Mouse (Mus musculus): ENCODE results near the gene B3gnt7.

The B3gnt7 gene

DNA sequence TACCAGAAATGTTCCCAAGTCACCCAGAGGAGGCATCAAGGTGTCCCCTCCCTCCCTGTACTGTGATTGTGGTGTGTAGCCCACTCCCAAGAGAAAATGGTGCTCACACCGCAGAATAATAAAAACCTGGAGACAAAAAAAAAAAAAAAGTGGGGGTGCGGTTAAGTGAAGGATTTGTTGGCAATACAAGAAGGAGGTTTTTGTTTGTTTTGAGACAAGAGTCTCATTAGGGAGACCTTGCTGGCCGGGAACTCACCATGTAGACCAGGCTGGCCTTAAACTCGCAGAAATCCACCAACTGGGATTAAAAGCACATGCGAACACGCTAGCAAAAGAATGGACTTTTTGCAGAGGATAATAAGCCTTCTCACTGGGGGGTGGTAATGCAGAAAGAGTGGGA is at the start of gene B3gnt7:
Gene B3gnt7, plus strand, starts transcription at position 301 of the 400 bp plus-strand sequence.
- no peak for DNase-seq (ENCODE audit: extremely low spot score)

- no peak for DNase-seq (ENCODE audit: extremely low spot score)
Measured at GRCm38 (mm10) chr1:86253410-86253809, 49.2 kb upstream of the B3gnt7 start.

GRCm38 (mm10) chr1:86256311-86256710 is 46.3 kb upstream of the B3gnt7 start:
- no peak for DNase-seq (ENCODE audit: extremely low spot score)

DNA sequence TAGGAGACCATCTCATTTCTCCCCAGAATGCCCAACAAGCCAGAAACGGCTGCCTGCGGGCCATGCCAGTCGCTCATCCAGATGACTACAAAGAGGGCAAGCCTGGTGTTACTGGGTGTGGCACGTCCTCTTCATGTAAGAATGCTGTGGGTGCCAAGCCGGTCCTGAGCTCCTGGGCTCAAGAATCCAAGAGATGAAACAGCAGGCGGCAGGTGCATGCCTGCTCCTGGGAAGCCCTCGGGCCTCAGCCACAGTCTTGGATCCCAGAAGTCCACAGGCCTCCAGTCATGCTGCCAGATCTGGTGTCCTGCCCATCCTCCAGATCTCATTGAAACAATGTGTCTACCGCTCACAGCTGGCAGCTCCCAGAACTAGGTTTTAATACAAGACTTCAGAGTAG is 45.4 kb upstream of the B3gnt7 start:
- DNase-seq (ENCODE audit: extremely low spot score) = no peak

DNA sequence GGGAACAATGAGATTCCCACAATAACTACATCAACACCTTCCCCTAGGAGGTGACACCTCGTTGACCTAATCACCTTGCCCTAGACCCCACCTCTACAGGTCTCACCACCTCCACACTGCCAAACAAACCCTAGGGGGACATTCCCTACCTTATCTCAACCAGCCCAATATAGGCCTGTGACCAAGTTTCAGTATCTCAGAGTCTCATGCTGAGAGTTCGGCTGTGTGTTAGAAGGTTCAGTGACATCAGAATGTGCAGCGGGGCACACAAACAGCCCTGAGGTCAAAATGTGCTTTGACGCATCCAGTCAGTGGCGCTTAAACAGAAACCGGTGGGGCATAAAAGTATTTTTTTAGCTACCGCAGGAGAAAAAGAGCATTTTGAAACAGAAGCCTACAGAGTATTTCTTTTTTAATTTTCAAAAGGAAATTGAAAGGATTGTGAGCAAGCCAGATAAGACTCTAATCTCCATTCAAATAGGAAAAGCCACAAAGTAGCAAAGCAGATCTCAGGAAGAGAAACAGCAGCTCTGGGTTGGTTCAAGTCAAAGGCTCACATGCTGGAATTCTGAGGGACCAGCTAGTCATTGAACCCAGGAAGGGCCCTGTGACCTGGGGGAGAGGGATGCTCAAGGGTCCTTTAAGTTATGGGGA is 44.3 kb upstream of the B3gnt7 start:
- no peak for DNase-seq (ENCODE audit: extremely low spot score)

GRCm38 (mm10) chr1:86263564-86264339 is 38.9 kb upstream of the B3gnt7 start:
- no peak for DNase-seq (ENCODE audit: extremely low spot score)

- no peak for DNase-seq (ENCODE audit: extremely low spot score)
Measured at GRCm38 (mm10) chr1:86265060-86265459, 37.6 kb upstream of the B3gnt7 start.

DNA sequence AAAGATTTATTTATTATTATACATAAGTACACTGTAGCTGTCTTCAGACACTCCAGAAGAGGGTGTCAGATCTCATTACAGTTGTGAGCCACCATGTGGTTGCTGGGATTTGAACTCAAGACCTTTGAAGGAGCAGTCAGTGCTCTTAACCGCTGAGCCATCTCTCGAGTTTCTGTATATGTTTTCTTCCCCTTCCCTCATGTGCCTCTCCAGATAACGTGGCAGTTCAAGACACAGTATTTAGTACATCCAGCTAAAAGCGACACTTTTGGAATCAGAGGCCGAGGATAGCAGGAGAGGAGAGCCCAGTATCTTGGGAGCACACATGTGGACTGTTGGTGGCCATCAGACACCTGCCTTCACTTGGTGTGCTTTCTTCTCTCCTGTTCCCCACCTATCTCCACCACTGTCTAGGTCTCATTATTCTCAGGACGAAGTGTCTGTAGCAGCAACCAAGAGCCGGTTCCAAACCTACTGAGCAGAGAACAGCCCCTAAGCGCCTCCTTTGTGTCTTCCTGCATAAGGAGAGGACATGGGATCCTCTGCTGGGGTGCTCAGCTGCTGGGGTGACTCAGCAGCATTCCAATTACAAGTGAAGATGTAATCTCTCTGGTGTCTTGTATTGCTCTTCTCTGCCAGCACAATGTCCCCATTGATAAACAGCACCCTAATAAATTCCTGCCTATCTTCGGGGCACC is 34.0 kb upstream of the B3gnt7 start:
- DNase-seq (ENCODE audit: extremely low spot score) = no peak

GRCm38 (mm10) chr1:86269190-86269508 is 33.5 kb upstream of the B3gnt7 start:
- DNase-seq (ENCODE audit: extremely low spot score) = no peak

DNA sequence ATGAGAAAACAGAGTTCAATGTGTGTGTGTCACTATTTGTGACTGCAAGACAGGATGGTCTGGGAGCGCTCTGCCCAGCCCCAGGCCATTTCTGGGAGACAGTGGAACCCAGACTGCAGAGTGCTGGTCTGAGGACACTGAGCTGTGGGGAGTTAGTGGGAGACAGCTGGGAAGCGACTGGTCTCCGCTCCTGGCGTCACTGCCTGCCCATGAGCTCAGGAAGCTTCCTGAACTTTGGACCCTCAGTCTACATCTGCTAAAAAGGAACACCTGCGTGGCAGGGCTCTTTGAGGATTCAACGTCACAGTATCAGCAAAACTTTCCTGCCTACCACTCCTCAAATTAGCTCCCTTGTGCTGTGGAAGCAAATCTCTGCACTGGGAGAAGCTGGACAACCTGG is 30.9 kb upstream of the B3gnt7 start:
- DNase-seq (ENCODE audit: extremely low spot score) = no peak

- DNase-seq (ENCODE audit: extremely low spot score) = no peak
Measured at GRCm38 (mm10) chr1:86277055-86277454, 25.6 kb upstream of the B3gnt7 start.

DNA sequence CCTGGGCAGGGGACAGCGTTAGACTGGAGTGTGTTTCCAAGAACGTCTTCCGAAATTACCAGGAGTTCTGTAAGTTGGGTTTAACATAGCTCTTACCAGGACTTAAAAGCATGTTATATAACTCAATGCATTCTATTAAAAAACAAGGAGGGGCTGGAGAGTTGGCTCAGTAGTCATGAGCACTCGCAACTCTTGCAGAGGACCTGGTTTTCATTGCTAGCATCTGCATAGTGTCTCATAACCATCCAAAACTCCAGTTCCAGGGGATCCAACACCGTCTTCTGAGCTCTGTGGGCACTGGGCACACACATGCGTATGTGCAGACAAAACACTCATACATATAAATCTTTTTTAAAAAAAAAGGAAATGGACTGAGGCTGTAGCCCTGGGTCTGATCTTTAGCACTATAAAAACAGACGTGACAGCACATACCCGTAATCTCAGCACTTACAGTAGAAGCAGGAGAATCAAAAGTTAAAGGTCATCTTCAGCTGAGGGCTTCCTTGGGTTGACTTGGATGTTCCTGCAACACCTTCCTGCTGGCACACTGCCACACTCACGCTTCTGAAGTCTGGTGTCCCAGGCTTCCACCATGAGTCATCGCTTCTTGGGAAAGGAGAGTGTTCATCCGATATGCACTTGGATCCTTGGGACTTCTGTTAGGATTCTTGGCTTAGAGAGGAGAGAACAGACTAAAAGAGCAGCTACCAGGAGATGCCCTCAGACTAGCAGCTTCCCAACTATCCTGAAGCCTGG is 20.7 kb upstream of the B3gnt7 start:
- DNase-seq (ENCODE audit: extremely low spot score) = no peak

- DNase-seq (ENCODE audit: extremely low spot score) = no peak
Measured at GRCm38 (mm10) chr1:86284101-86284500, 18.5 kb upstream of the B3gnt7 start.

DNA sequence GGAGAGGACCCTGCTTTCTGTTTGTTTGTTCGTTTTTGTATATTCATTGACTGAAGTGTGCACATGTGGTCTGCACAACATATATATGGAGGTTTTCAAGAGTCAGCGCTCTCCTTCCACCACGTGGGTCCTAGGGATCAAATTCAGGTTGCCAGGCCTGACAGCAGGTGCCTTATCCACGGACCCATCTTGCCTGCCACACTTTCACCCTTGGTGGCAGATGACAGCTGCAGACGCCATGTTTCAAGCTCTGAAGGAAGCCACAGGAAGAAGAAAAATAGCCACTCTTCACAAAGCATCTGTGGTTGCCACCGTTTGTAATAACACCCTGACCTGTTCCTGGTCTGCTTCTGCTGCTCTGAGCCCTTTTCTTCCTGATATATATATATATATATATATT is 17.3 kb upstream of the B3gnt7 start:
- no peak for DNase-seq (ENCODE audit: extremely low spot score)

GRCm38 (mm10) chr1:86287473-86287872 is 15.2 kb upstream of the B3gnt7 start:
- no peak for DNase-seq (ENCODE audit: extremely low spot score)

DNA sequence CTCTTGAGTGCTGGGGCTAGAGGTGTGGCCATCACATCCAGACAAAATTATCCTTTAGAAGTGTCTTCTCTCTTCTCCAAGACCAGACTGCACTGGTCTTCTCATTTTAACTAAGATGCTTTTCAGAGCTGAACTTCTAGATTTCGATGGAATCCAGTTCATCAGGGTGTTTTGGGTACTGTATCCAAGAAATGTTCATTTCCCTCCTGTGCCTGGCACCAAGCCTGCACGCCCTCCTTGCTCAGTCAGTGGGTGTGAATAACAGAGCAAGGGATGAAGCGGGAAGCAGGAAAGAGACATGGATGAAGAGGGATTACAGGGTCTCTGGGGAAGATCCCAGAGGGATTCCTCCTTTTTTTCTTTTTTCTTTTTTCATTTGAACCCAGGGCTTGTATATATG is 12.2 kb upstream of the B3gnt7 start:
- DNase-seq (ENCODE audit: extremely low spot score) = no peak

- DNase-seq (ENCODE audit: extremely low spot score) = no peak
Measured at GRCm38 (mm10) chr1:86293091-86293490, 9.5 kb upstream of the B3gnt7 start.

DNA sequence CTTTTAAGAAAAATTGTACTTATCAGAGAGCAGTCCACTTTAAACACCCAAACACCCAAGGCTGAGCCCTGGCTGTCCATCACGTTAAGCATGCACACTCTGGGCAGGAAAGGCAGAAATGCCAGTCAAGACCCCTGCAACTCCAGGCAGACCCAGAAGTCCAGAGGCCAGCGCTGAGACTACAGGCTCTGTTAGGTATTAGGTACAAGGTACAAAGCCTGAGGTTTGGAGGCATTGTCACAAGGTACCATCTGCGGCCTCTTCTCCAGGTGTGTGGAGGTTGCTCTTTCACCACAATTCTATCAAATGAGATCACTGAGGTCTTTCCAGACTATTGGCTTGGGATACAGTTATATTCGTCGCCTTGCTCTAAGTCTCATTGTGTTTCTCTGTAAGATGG is 8.8 kb upstream of the B3gnt7 start:
- DNase-seq (ENCODE audit: extremely low spot score) = no peak

- no peak for DNase-seq (ENCODE audit: extremely low spot score)
Measured at GRCm38 (mm10) chr1:86294472-86294871, 8.2 kb upstream of the B3gnt7 start.

DNA sequence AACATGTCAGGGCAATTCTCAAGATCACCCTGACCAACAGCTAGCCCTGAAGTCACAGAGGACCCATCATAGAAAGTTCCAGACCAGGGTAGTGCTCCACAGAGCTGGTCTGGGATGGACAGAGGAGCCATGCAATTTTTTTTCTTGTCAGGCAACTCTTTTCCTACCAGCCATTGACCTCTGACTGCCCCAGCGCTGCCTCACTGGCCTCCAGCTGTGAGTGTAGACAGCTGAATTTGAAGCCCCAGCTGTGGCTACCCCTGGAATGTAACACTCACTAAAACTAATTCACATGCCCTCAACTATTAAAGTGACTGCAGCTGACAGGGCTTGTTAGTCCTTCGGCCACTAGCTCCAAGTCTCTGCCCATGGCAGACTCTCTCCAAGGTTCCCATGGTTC is 2.5 kb upstream of the B3gnt7 start:
- DNase-seq (ENCODE audit: extremely low spot score) = no peak

- DNase-seq (ENCODE audit: extremely low spot score) = no peak
Measured at GRCm38 (mm10) chr1:86300731-86301130, 1.9 kb upstream of the B3gnt7 start.

Data from embryo, embryonic 9.5 days (tissue).